Mouse (Mus musculus): ENCODE results near the gene Srp14. TPM values are rescaled to one million over a fixed set of nuclear protein-coding genes. Genes with fewer than 3 reads are reported as not detected.

Srp14 gene
- total RNA-seq, 2 experiments from 2014 or later: 144 to 148 TPM

GRCm38 (mm10) chr2:118445696-118446674 is 33.5 kb downstream of the Srp14 start:
- DNase-seq (ENCODE audit: low spot score in 2 of 2): peak in 1 of 2 experiments; percentile 20

GRCm38 (mm10) chr2:118442723-118443122 is 36.8 kb downstream of the Srp14 start:
- no peak for DNase-seq (ENCODE audit: low spot score in 2 of 2)

GRCm38 (mm10) chr2:118442172-118442571 is 37.3 kb downstream of the Srp14 start:
- no peak for DNase-seq (ENCODE audit: low spot score in 2 of 2)

GRCm38 (mm10) chr2:118431589-118431988 is 47.9 kb downstream of the Srp14 start:
- DNase-seq (ENCODE audit: low spot score in 2 of 2): no peak

GRCm38 (mm10) chr2:118430630-118431029 is 48.9 kb downstream of the Srp14 start:
- no peak for DNase-seq (ENCODE audit: low spot score in 2 of 2)

GRCm38 (mm10) chr2:118429297-118429696 is 50.2 kb downstream of the Srp14 start:
- no peak for DNase-seq (ENCODE audit: low spot score in 2 of 2)

GRCm38 (mm10) chr2:118428296-118428695 is 51.2 kb downstream of the Srp14 start:
- DNase-seq (ENCODE audit: low spot score in 2 of 2): no peak

Other genes with a start within 250 kb of the Srp14 start
- not detected for gene Fsip1, start 222.7 kb downstream of the Srp14 start, total RNA-seq (2021)
- gene Gpr176, start 106.3 kb downstream of the Srp14 start, total RNA-seq (2021): under 1 TPM; 0.54 to 0.70 TPM
- gene Eif2ak4, start 91.1 kb downstream of the Srp14 start, total RNA-seq (2021): 10 to 100 TPM; 11.0 to 11.6 TPM
- gene Bmf, start 70.0 kb upstream of the Srp14 start, total RNA-seq (2021): 10 to 100 TPM; 20.5 to 22.9 TPM
- gene Bub1b, start 118.5 kb upstream of the Srp14 start, total RNA-seq (2021): 10 to 100 TPM; 21.1 to 23.3 TPM
- under 1 TPM; 0.29 to 0.52 TPM for gene Pak6, start 183.6 kb upstream of the Srp14 start, total RNA-seq (2021)
- under 1 TPM in 1 of 2 experiments, not detected in 1; 0.08 TPM for gene Ankrd63, start 224.3 kb upstream of the Srp14 start, total RNA-seq (2021)
- gene Plcb2, start 248.7 kb upstream of the Srp14 start, total RNA-seq (2021): 1 to 10 TPM; 1.1 to 1.3 TPM